Comparison of ENCODE assay signal across 31 mouse cellular contexts in genomic region chr7:139164410-139164809, GRCm38 (mm10). TPM values are rescaled to one million over a fixed set of nuclear protein-coding genes. Genes with fewer than 3 reads are reported as not detected.
DNase-seq lines count a peak whose midpoint lies in the region; ATAC-seq lines count a peak whose summit lies in the region.
"Had no signal": no experiment of that assay in that cellular context is flagged by ENCODE, and none has a peak within 500 bp of the region (broad histone marks: within the 10 kb centered on the region; RNA-seq: fewer than 3 reads in every experiment).

No protein-coding gene starts in this region.

- no peak overlapping the region for H3K4me3 ChIP-seq in midbrain, embryonic 11.5 days (ENCODE audit: low read depth, low read length)
- H3K4me3 ChIP-seq: forebrain, embryonic 13.5 days; hindbrain, embryonic 10.5 days; hindbrain, embryonic 15.5 days; limb, embryonic 13.5 days; lung, embryonic 15.5 days; midbrain, embryonic 10.5 days had no signal

- no peaks in the 10 kb centered on the region for H3K36me3 ChIP-seq in midbrain, embryonic 11.5 days (ENCODE audit: control insufficient read depth, insufficient read depth, low read length)
- H3K36me3 ChIP-seq: hindbrain, embryonic 10.5 days; hindbrain, embryonic 15.5 days; limb, embryonic 13.5 days; lung, embryonic 15.5 days; midbrain, embryonic 10.5 days had no signal

- peak; percentile 65 for DNase-seq in layer of hippocampus, adult 9-11 months
- DNase-seq in layer of hippocampus, postnatal 25 days (ENCODE audit: extremely low spot score in 1 of 2, low spot score in 1 of 2), result no peak
- peak; percentile 78 for DNase-seq in right cerebral cortex, postnatal 25 days
- no peak for DNase-seq in right cerebral cortex, postnatal 14 days
- peak; percentile 72 to 96 for DNase-seq in left cerebral cortex, postnatal 25 days (ENCODE audit: low spot score in 2 of 2)
- DNase-seq in midbrain, embryonic 11.5 days (ENCODE audit: low spot score, missing footprints), result no peak
- no peak for DNase-seq in ovary, postnatal 36 days (ENCODE audit: low spot score)
- DNase-seq in B cell, adult 2 months, result no peak
- DNase-seq: adrenal gland, postnatal 14 days; cerebellum, adult 18-20 months; cerebellum, postnatal 14 days; gastrocnemius, postnatal 10 days; heart, postnatal 14 days; kidney, adult 11 months; kidney, postnatal 14 days; thymus, postnatal 25 days had no signal

- H3K27me3 ChIP-seq in midbrain, embryonic 11.5 days (ENCODE audit: control insufficient read depth, insufficient read depth, low read length), result no peaks in the 10 kb centered on the region
- H3K27me3 ChIP-seq: forebrain, embryonic 13.5 days; hindbrain, embryonic 15.5 days; limb, embryonic 13.5 days; lung, embryonic 15.5 days had no signal

- H3K9me3 ChIP-seq in midbrain, embryonic 11.5 days (ENCODE audit: control insufficient read depth, low read length), result peaks cover 3% of the 10 kb centered on the region
- H3K9me3 ChIP-seq: hindbrain, embryonic 15.5 days; lung, embryonic 15.5 days had no signal

- intact Hi-C loops in left cerebral cortex, postnatal 25 days (cut with DNase I), result loop anchor here (1.0 to 2.0 kb wide), 2 partner anchors 15 to 22 kb away; no protein-coding TSS in a partner anchor

- no peak overlapping the region for H3K27ac ChIP-seq in midbrain, embryonic 11.5 days (ENCODE audit: low read depth, low read length)
- H3K27ac ChIP-seq: forebrain, embryonic 13.5 days; hindbrain, embryonic 10.5 days; hindbrain, embryonic 15.5 days; limb, embryonic 13.5 days; lung, embryonic 15.5 days; midbrain, embryonic 10.5 days had no signal

- H3K9ac ChIP-seq in midbrain, embryonic 11.5 days (ENCODE audit: low read length), result no peak overlapping the region
- H3K9ac ChIP-seq: forebrain, embryonic 13.5 days; hindbrain, embryonic 15.5 days; limb, embryonic 13.5 days; lung, embryonic 15.5 days had no signal

- no peak overlapping the region for H3K4me2 ChIP-seq in midbrain, embryonic 11.5 days
- H3K4me2 ChIP-seq: forebrain, embryonic 13.5 days; hindbrain, embryonic 15.5 days; limb, embryonic 13.5 days; liver, embryonic 11.5 days; lung, embryonic 15.5 days had no signal

- no peak for ATAC-seq in midbrain, embryonic 11.5 days (ENCODE audit: low FRiP score)
- ATAC-seq: CD4-positive, CD25-positive, alpha-beta regulatory T cell, adult 4 months; forebrain, embryonic 13.5 days; inflammation-experienced regulatory T-cells, adult 6 months; midbrain, embryonic 16.5 days had no signal

- 87% methylated on average over 5 of the region's 5 CpGs for WGBS in midbrain, embryonic 11.5 days

- no peaks in the 10 kb centered on the region; the same call in 1 of the 2 replicates for H3K4me1 ChIP-seq in midbrain, embryonic 11.5 days (ENCODE audit: control insufficient read depth, insufficient read depth, low read length)
- H3K4me1 ChIP-seq: forebrain, embryonic 13.5 days; limb, embryonic 13.5 days; lung, embryonic 15.5 days had no signal

RNA-seq across cellular contexts. Expression of gene Lrrc27, which starts 48.4 kb away (rescaled TPM):
- total RNA-seq in layer of hippocampus, postnatal 25 days (2021), result 1 to 10 TPM; 6.1 to 6.8 TPM
- 1 to 10 TPM; 5.5 to 6.4 TPM for total RNA-seq in left cerebral cortex, postnatal 25 days (2021)
- polyA plus RNA-seq in midbrain, embryonic 11.5 days (2014; fragmentation: Nextera tagmentation; extraction: Ambion mirVana), result 6.8 and 9.8 TPM in 2 replicates

RNA-seq across cellular contexts. Expression of gene Stk32c, which starts 48.7 kb away (rescaled TPM):
- 100 to 1,000 TPM in 1 of 2 experiments, 10 to 100 TPM in 1; 92.1 to 104 TPM for total RNA-seq in layer of hippocampus, postnatal 25 days (2021)
- total RNA-seq in left cerebral cortex, postnatal 25 days (2021), result 100 to 1,000 TPM; 161 to 176 TPM
- 0.33 and 0.63 TPM in 2 replicates for polyA plus RNA-seq in midbrain, embryonic 11.5 days (2014; fragmentation: Nextera tagmentation; extraction: Ambion mirVana)
- total RNA-seq: megakaryocyte progenitor cell, adult 5-6 weeks; neutrophil, adult 5-6 weeks had no signal
- polyA plus RNA-seq: heart, embryonic 14.5 days; kidney, embryonic 14.5 days; liver, embryonic 11.5 days; liver, embryonic 16.5 days had no signal

Comparison
In these comparisons a context has a peak if more than half of its experiments do, and no peak if none do; other contexts are left out.
1. DNase-seq: peak in layer of hippocampus, adult 9-11 months (single experiment), right cerebral cortex, postnatal 25 days (single experiment) and left cerebral cortex, postnatal 25 days (2 of 2); none in layer of hippocampus, postnatal 25 days (0 of 2), right cerebral cortex, postnatal 14 days (single experiment), midbrain, embryonic 11.5 days (single experiment), ovary, postnatal 36 days (single experiment) and B cell, adult 2 months (0 of 2).